Mouse (Mus musculus): ENCODE results near the gene Olfr504. TPM values are rescaled to one million over a fixed set of nuclear protein-coding genes. Genes with fewer than 3 reads are reported as not detected.
"Not testable (repeated sequence)": the region's sequence is repeated elsewhere in the genome, so short reads cannot be mapped to it uniquely, and the experiment has no call there.

Olfr504 gene
- not detected in 2 replicates for polyA plus RNA-seq (2011; ENCODE audit: insufficient read depth, insufficient read length, low read depth, missing spikeins)

DNA sequence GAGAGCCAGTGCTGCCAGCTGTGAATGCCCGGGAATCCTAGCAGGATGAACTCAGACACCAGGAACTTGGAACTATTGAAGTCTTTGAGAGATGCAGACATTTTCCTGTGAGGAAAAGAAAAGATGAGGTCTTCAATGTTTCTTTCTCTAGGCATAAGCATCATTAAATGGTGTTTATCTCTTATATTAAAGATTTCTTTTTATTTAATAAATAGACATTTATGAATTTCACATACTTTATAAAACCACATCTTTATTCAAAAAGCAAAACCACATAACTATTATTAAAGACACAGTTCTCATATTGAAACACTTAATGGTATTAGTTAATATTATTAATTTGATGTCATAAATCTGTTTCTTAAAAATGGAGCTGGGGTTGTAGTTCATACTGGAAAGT lies at the start of gene Olfr504:
Gene Olfr504, minus strand, starts transcription at position 101 of the 400 bp plus-strand sequence.
- TF ChIP-seq CTCF (IDR thresholded peaks at IDR 0.05; ENCODE audit: low read depth, low read length) (no peak), POLR2A (IDR thresholded peaks at IDR 0.05; ENCODE audit: insufficient read depth, low read length) (no peak), EP300 (IDR thresholded peaks at IDR 0.05; ENCODE audit: insufficient read depth, low read depth, low read length) (no peak)
- no peak within 1 kb of the TSS for H3K27ac ChIP-seq (ENCODE audit: insufficient read depth, low read length)
- no peak within 1 kb of the TSS for H3K4me3 ChIP-seq (ENCODE audit: low read depth, low read length)
- H3K4me1 ChIP-seq (ENCODE audit: control insufficient read depth, insufficient read depth, low read length), result no peaks in the 10 kb centered on the region
- H3K27me3 ChIP-seq (ENCODE audit: control insufficient read depth, insufficient read depth, low read length, poor library complexity, severe bottlenecking), result no peaks in the 10 kb centered on the region
- H3K9me3 ChIP-seq (replicated peaks; ENCODE audit: control insufficient read depth, insufficient read depth, low read length, poor library complexity, severe bottlenecking), result peaks cover 9% of the 10 kb centered on the region
- no peak within 1 kb of the TSS for H3K9ac ChIP-seq (ENCODE audit: low read depth, poor library complexity, severe bottlenecking)
- no peaks in the 10 kb centered on the region for H3K36me3 ChIP-seq (ENCODE audit: control insufficient read depth, insufficient read depth, low read length, poor library complexity, severe bottlenecking)

DNA sequence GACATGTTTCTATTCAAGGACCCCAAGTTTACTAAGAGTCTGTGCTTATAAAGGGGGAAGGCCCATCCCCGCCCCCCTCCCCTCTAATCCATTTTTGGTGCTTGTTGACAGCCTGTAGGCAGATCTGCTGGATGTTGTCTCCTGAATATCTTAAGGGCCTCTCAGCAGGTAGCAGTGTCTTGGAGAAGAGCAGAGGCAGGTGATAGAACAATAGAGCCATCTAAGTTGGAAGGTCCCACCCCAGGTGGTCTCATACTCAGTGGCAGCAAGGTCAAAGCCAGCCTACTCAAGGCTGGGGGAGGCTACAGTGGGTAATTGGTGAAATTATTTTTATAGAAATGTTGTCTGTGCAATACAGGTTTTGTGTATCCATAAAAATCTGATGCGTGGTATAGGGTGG lies 48.5 kb upstream of the Olfr504 start:
- TF ChIP-seq POLR2A (IDR thresholded peaks at IDR 0.05; ENCODE audit: insufficient read depth, low read length) (no peak), EP300 (IDR thresholded peaks at IDR 0.05; ENCODE audit: insufficient read depth, low read depth, low read length) (peak; percentile 67; the same call in 1 of the 2 replicates)
- peak overlapping the region; percentile 81 for H3K27ac ChIP-seq (ENCODE audit: insufficient read depth, low read length)
- H3K9me3 ChIP-seq (replicated peaks; ENCODE audit: control insufficient read depth, insufficient read depth, low read length, poor library complexity, severe bottlenecking), result peaks cover 8% of the 10 kb centered on the region; the same call in 1 of the 2 replicates
- H3K4me1 ChIP-seq (ENCODE audit: control insufficient read depth, insufficient read depth, low read length), result no peaks in the 10 kb centered on the region
- H3K4me3 ChIP-seq (ENCODE audit: low read depth, low read length), result no peak overlapping the region
- no peaks in the 10 kb centered on the region for H3K36me3 ChIP-seq (ENCODE audit: control insufficient read depth, insufficient read depth, low read length, poor library complexity, severe bottlenecking)
- H3K27me3 ChIP-seq (ENCODE audit: control insufficient read depth, insufficient read depth, low read length, poor library complexity, severe bottlenecking), result no peaks in the 10 kb centered on the region
- no peak overlapping the region for H3K9ac ChIP-seq (ENCODE audit: low read depth, poor library complexity, severe bottlenecking)

DNA sequence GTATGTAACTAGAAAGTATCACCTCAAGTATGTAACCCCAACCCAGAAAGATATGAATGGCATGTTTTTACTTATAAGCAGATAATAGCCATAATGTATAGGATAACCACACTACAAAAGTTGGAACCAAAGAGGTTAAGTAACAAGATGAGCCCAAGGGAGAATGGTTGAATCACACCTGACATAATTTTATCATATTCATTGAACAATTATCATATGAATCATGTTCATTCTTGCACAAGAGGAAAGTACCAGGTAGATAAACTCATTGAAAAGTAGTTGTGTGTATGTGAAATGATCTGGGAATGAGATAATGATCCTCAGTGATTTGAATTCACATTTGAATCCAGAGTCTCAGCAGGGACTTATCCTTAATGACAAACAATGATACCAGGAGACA lies 44.9 kb upstream of the Olfr504 start, which contains the start of gene Olfr506:
Gene Olfr506, plus strand, starts transcription at position 301 of the 400 bp plus-strand sequence.
- no peak within 1 kb of the TSS for H3K27ac ChIP-seq (ENCODE audit: insufficient read depth, low read length)

DNA sequence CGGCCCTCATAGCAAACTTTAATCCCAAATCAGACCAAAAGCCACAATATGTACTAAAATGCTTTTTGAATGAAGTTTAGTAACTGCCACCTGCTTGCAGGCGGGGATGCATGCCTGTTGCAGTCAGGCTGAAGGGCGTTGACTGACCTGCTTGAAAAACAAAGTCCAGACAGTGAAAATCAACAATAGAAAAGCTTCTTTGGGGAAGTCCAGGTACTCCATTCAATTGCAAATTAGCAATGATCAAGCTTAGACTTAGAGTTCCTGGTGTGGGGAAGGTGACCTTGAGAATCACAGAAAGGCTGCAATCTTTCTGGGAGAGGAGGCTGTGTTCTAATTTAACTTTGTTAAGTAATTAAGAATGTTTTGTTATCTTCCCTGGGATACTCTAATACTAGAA lies 36.3 kb upstream of the Olfr504 start:
- not testable (repeated sequence) for H3K36me3 ChIP-seq (ENCODE audit: control insufficient read depth, insufficient read depth, low read length, poor library complexity, severe bottlenecking); H3K9ac ChIP-seq (ENCODE audit: low read depth, poor library complexity, severe bottlenecking); H3K4me1 ChIP-seq (ENCODE audit: control insufficient read depth, insufficient read depth, low read length); H3K4me3 ChIP-seq (ENCODE audit: low read depth, low read length); H3K27me3 ChIP-seq (ENCODE audit: control insufficient read depth, insufficient read depth, low read length, poor library complexity, severe bottlenecking)
- Histone ChIP-seq H3K27ac (ENCODE audit: insufficient read depth, low read length) (peak overlapping the region; percentile 73; the same call in 1 of the 2 replicates), H3K9me3 (replicated peaks; ENCODE audit: control insufficient read depth, insufficient read depth, low read length, poor library complexity, severe bottlenecking) (peaks cover 29% of the 10 kb centered on the region)
- TF ChIP-seq EP300 (IDR thresholded peaks at IDR 0.05; ENCODE audit: insufficient read depth, low read depth, low read length), result peak; percentile 48; the same call in 1 of the 2 replicates

More for the DNA sequence above, 44.9 kb upstream of the Olfr504 start, which contains the start of gene Olfr506:
- TF ChIP-seq POLR2A (IDR thresholded peaks at IDR 0.05; ENCODE audit: insufficient read depth, low read length) (no peak), CTCF (IDR thresholded peaks at IDR 0.05; ENCODE audit: low read depth, low read length) (no peak), EP300 (IDR thresholded peaks at IDR 0.05; ENCODE audit: insufficient read depth, low read depth, low read length) (no peak)
- no peaks in the 10 kb centered on the region for H3K36me3 ChIP-seq (ENCODE audit: control insufficient read depth, insufficient read depth, low read length, poor library complexity, severe bottlenecking)
- H3K9me3 ChIP-seq (replicated peaks; ENCODE audit: control insufficient read depth, insufficient read depth, low read length, poor library complexity, severe bottlenecking), result peaks cover 8% of the 10 kb centered on the region; the same call in 1 of the 2 replicates
- no peaks in the 10 kb centered on the region for H3K4me1 ChIP-seq (ENCODE audit: control insufficient read depth, insufficient read depth, low read length)
- H3K27me3 ChIP-seq (ENCODE audit: control insufficient read depth, insufficient read depth, low read length, poor library complexity, severe bottlenecking), result no peaks in the 10 kb centered on the region
- no peak within 1 kb of the TSS for H3K9ac ChIP-seq (ENCODE audit: low read depth, poor library complexity, severe bottlenecking)
- no peak within 1 kb of the TSS for H3K4me3 ChIP-seq (ENCODE audit: low read depth, low read length)

DNA sequence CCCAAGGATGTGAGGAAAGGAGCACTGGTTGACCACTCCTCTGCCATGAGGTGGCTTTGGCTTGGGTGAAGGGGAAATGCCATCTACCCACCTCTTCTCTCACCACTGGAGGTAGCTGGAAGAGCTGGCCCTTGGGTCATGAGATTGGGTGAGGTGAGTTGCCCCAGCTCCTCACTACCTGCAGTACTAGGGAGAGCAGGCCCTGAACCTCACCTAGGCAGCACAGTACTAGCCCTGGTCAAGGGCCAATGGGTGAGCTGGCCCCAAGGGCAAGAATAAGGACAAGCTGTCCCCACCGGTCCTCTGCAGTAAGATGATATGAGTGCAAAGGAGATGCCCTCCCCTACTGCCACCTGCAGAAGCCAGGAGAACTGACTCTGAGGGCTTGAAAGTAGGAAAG lies 24.2 kb upstream of the Olfr504 start:
- no peaks in the 10 kb centered on the region for H3K36me3 ChIP-seq (ENCODE audit: control insufficient read depth, insufficient read depth, low read length, poor library complexity, severe bottlenecking)
- H3K4me1 ChIP-seq (ENCODE audit: control insufficient read depth, insufficient read depth, low read length), result no peaks in the 10 kb centered on the region
- TF ChIP-seq CTCF (IDR thresholded peaks at IDR 0.05; ENCODE audit: low read depth, low read length), result no peak
- no peak for TF ChIP-seq POLR2A (IDR thresholded peaks at IDR 0.05; ENCODE audit: insufficient read depth, low read length)
- no peak for TF ChIP-seq EP300 (IDR thresholded peaks at IDR 0.05; ENCODE audit: insufficient read depth, low read depth, low read length)
- H3K27me3 ChIP-seq (ENCODE audit: control insufficient read depth, insufficient read depth, low read length, poor library complexity, severe bottlenecking), result no peaks in the 10 kb centered on the region
- no peaks in the 10 kb centered on the region; the same call in 1 of the 2 replicates for H3K9me3 ChIP-seq (replicated peaks; ENCODE audit: control insufficient read depth, insufficient read depth, low read length, poor library complexity, severe bottlenecking)
- H3K4me3 ChIP-seq (ENCODE audit: low read depth, low read length), result no peak overlapping the region
- no peak overlapping the region for H3K27ac ChIP-seq (ENCODE audit: insufficient read depth, low read length)
- no peak overlapping the region for H3K9ac ChIP-seq (ENCODE audit: low read depth, poor library complexity, severe bottlenecking)

DNA sequence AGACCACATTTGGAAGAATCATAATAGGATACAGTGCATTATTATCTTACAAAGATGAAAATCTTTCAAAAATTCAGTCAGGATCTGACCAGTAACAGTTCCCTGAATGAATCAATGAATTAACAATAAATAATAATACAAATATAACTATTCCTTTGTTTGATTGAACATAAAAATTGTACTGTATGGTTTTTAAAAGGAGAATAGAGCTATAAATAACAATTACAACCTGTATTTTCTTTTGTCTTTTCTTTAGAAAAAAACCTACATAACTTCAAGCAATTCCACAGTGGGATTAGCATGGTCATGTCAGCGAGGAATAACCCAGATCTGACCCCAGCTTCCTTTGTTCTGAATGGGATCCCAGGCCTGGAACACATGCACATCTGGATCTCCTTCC lies 21.4 kb downstream of the Olfr504 start, which contains the start of gene Olfr503:
Gene Olfr503, plus strand, starts transcription at position 301 of the 400 bp plus-strand sequence.
- not testable (repeated sequence) for H3K27ac ChIP-seq (ENCODE audit: insufficient read depth, low read length); H3K9me3 ChIP-seq (replicated peaks; ENCODE audit: control insufficient read depth, insufficient read depth, low read length, poor library complexity, severe bottlenecking); H3K36me3 ChIP-seq (ENCODE audit: control insufficient read depth, insufficient read depth, low read length, poor library complexity, severe bottlenecking); H3K4me1 ChIP-seq (ENCODE audit: control insufficient read depth, insufficient read depth, low read length); H3K4me3 ChIP-seq (ENCODE audit: low read depth, low read length); H3K9ac ChIP-seq (ENCODE audit: low read depth, poor library complexity, severe bottlenecking); H3K27me3 ChIP-seq (ENCODE audit: control insufficient read depth, insufficient read depth, low read length, poor library complexity, severe bottlenecking)
